Mouse (Mus musculus) ES-Bruce4 (cell line): ENCODE measurements around the gene Ramp2. TPM values are rescaled to one million over a fixed set of nuclear protein-coding genes. Genes with fewer than 3 reads are reported as not detected.

Experiments used
- H3K27ac ChIP-seq: 2 replicates; pipeline ENCODE4 v1.5.1; 2012; ENCODE audit warnings: low read length, inconsistent platforms; ENCODE audit not compliant: insufficient read depth
- H3K27me3 ChIP-seq: 2 replicates; pipeline ENCODE4 v1.6.1; 2012; ENCODE audit warnings: mild to moderate bottlenecking, low read length, inconsistent platforms; ENCODE audit not compliant: control insufficient read depth, poor library complexity, insufficient read depth, severe bottlenecking
- H3K36me3 ChIP-seq: 2 replicates; pipeline ENCODE4 v1.6.1; 2012; ENCODE audit warnings: inconsistent platforms, mild to moderate bottlenecking, low read length, moderate library complexity; ENCODE audit not compliant: control insufficient read depth, poor library complexity, insufficient read depth, severe bottlenecking
- H3K4me1 ChIP-seq: one replicate; pipeline ENCODE4 v1.8.1; 2011; ENCODE audit warnings: low read length; ENCODE audit not compliant: control insufficient read depth, insufficient read depth
- H3K4me3 ChIP-seq: 2 replicates; pipeline ENCODE4 v1.5.1; 2011; ENCODE audit warnings: low read depth, mild to moderate bottlenecking, low read length
- H3K9ac ChIP-seq: 2 replicates; pipeline ENCODE4 v1.6.1; 2012; ENCODE audit warnings: low read depth, mild to moderate bottlenecking, inconsistent platforms; ENCODE audit not compliant: poor library complexity, severe bottlenecking
- H3K9me3 ChIP-seq: replicated peaks from 2 replicates; pipeline ENCODE4 v1.6.1; 2012; ENCODE audit warnings: mild to moderate bottlenecking, low read length, inconsistent platforms; ENCODE audit not compliant: control insufficient read depth, poor library complexity, insufficient read depth, severe bottlenecking
- CTCF ChIP-seq: IDR thresholded peaks from one replicate; pipeline ENCODE4 v1.8.1; 2011; ENCODE audit warnings: low read depth, low read length
- EP300 ChIP-seq: IDR thresholded peaks from 2 replicates; pipeline ENCODE4 v1.6.1; 2011; ENCODE audit warnings: low read depth, low read length; ENCODE audit not compliant: insufficient read depth
- POLR2A ChIP-seq: IDR thresholded peaks from one replicate; pipeline ENCODE4 v1.8.1; 2011; ENCODE audit warnings: low read length; ENCODE audit not compliant: insufficient read depth
- polyA plus RNA-seq: library from polyadenylated mRNA; stranded (reverse); fragments of >200 nt; gene quantifications from 2 replicates; pipeline ENCODE4 v1.2.4, GENCODE M21; 2011; ENCODE audit warnings: low read depth; ENCODE audit not compliant: missing spikeins, insufficient read depth, insufficient read length

The Ramp2 gene
- polyA plus RNA-seq, 1 experiment, result 4.9 TPM

DNA sequence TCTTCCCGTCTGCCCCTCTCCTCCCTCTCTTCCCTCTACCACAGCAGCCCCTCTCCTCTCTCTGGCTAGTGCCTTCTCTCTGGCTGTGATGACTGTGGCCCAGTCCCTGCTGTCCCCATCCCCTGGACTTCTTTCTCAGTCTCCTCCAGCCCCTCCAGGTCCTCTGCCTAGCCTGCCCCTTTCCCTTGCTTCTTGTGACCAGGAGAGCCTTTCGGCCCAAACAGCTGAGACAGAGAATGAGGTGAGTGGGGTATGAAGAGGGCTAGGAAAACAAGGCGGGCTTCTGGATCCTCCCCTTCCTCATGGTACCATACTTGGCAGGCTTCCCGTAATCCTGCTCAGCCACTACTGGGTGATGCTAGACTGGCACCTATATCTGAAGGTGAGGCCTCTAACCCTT, 29.5 kb downstream of the Ramp2 start:
- no peaks in the 10 kb centered on the region for H3K27me3 ChIP-seq
- TF ChIP-seq CTCF (no peak), POLR2A (no peak), EP300 (no peak)
- no peaks in the 10 kb centered on the region for H3K4me1 ChIP-seq
- no peak overlapping the region for H3K27ac ChIP-seq
- H3K9me3 ChIP-seq, result no peaks in the 10 kb centered on the region
- H3K4me3 ChIP-seq, result no peak overlapping the region
- H3K36me3 ChIP-seq, result no peaks in the 10 kb centered on the region
- H3K9ac ChIP-seq, result no peak overlapping the region

- H3K9ac ChIP-seq, result peak overlapping the region; percentile 24
- 0 out of 2 replicates have a peak overlapping the region, but pooled peaks have one; percentile 13 for H3K4me3 ChIP-seq
- H3K27ac ChIP-seq, result no peak overlapping the region
- no peaks in the 10 kb centered on the region for H3K27me3 ChIP-seq
- no peaks in the 10 kb centered on the region for H3K9me3 ChIP-seq
- no peaks in the 10 kb centered on the region for H3K4me1 ChIP-seq
- no peaks in the 10 kb centered on the region for H3K36me3 ChIP-seq
- TF ChIP-seq POLR2A, result no peak
- no peak for TF ChIP-seq CTCF
- TF ChIP-seq EP300, result no peak
Observed at GRCm38 (mm10) chr11:101276319-101277070, 30.7 kb downstream of the Ramp2 start.

DNA sequence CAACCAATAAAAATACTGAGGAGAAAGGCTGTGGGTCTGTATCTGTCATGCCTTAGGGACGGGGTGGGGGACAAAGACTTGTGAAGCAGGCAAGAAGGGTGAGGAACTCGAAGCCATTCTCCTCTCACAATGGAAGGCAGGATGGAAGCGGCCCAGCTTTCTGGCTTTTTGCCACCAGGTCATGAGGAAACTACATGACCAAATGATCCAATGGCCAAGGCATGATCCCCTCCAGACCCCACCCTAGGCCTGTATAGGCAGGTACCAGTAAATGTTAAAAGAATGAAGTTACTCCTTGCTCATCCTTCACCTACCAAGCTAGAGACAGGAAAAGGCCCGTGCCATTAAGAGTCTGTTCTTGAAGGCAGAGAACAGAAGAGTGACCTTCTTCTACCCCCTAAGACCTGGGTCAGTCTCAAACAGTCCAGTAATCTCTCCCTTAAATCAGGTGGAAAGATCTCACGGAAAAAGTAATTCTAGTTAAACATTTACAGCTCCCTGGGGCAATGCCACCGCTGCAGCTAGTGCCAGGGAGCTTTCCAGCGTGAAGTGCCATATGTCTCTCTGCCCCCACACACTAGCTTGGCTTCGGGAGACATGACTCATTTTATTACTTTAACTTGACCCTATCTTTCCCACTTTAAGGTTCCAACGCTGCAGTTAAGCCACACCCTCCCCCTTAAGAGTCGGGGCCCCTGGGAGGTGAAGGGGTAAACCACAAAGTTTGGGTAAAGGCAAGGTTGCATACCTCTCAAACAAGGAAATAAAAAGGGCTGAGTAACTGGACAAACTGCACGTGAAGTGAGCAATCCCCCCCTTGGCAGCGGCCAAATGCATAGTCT, 31.8 kb downstream of the Ramp2 start:
- Histone ChIP-seq H3K4me3 (peak overlapping the region; percentile 84), H3K36me3 (no peaks in the 10 kb centered on the region), H3K27me3 (no peaks in the 10 kb centered on the region), H3K4me1 (no peaks in the 10 kb centered on the region), H3K9me3 (no peaks in the 10 kb centered on the region), H3K27ac (no peak overlapping the region), H3K9ac (peak overlapping the region; percentile 48; the same call in 1 of the 2 replicates)
- TF ChIP-seq CTCF (no peak), EP300 (no peak), POLR2A (no peak)

DNA sequence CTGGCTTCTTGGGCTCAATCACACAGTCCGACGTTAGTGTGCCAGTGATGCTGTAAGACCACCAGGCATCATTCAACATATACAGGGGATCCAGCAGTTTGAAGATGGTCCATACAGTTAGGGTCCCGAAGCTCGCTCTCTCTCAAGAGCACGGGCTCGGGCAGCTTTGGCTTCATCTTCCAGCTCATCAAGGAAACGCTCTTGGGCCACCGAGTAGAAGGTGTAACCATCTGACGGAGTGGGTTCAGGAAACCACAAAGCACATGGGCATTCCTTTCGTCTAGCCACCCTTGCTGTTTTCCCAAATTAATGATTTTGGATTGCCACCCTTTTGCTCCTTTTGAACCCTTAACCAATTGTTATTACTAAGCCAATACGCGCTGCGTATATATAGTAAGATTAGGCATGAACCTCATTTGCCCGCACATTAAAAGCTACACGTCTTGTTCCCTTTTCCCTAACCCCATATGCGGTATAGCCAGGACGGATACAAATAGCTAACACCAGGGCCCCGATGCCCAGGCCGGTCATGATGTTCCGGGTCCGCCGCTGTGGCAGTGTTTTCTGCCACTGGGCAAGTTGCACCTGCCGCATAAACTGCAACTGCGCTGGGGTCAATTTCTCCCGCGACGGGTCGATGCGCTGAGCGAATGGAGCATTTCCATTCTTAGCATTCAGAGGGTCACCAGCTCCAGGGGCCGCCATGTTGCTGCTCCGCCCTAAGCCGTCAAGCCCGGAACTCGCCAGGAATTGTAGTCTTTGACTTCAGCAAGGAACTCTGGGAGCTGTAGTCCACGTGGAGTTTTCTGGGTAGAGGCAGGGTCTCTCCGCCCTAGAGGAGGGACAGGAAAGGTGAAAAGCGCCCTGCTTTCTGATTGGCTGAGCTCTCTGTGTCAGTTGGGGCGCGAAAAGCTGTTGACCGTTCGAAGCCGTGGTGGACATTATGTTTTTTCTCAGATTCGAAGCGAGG, 32.7 kb downstream of the Ramp2 start, which contains the start of the genes Cntd1 and Coa3:
Gene Cntd1 (plus strand): TSS at position 790 of the 970 bp plus-strand sequence.
Gene Coa3 (minus strand): TSS at position 892 of the 970 bp plus-strand sequence.
- no peak within 1 kb of the TSS for H3K27ac ChIP-seq
- H3K4me3 ChIP-seq, result peak within 1 kb of the TSS; percentile 84
- no peaks in the 10 kb centered on the region for H3K9me3 ChIP-seq
- TF ChIP-seq POLR2A (no peak), EP300 (no peak), CTCF (no peak)
- peak within 1 kb of the TSS; percentile 48 for H3K9ac ChIP-seq
- H3K4me1 ChIP-seq, result no peaks in the 10 kb centered on the region
- no peaks in the 10 kb centered on the region for H3K36me3 ChIP-seq
- H3K27me3 ChIP-seq, result no peaks in the 10 kb centered on the region

DNA sequence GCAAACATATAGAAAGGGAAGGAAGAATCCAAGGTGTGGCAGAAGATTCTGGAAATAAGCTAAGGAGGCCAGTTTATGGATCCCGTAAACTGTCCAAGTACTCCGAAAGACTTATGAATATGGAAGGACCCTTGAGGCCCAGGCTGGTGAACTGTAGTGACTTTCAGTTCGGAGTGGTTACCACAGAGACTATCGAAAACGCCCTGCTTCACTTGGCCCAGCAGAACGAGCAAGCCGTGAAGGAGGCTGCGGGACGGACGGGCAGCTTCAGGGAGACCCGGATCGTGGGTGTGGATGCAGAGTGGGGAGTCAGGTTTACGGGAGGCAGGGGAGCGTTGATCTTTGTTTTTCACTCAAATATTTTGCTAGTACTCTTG, 33.4 kb downstream of the Ramp2 start:
- TF ChIP-seq EP300 (no peak), CTCF (no peak), POLR2A (no peak)
- 0 out of 2 replicates have a peak, but pooled peaks cover 2% of the 10 kb centered on the region for H3K36me3 ChIP-seq
- H3K4me3 ChIP-seq, result peak overlapping the region; percentile 55
- no peaks in the 10 kb centered on the region for H3K9me3 ChIP-seq
- H3K9ac ChIP-seq, result peak overlapping the region; percentile 44
- no peaks in the 10 kb centered on the region for H3K27me3 ChIP-seq
- H3K4me1 ChIP-seq, result no peaks in the 10 kb centered on the region
- H3K27ac ChIP-seq, result no peak overlapping the region
